Mouse (Mus musculus) cortical plate, adult 2 months (tissue): ENCODE results near the gene Ipo11.

Experiments used
- CTCF ChIP-seq: fragments of 200-500 bp; IDR thresholded peaks from 2 replicates; pipeline ENCODE4 v1.5.1; 2011; ENCODE audit warnings: mild to moderate bottlenecking, control low read depth, low read length; ENCODE audit not compliant: insufficient read depth; ENCODE audit errors: extremely low read depth
- POLR2A ChIP-seq: fragments of 200-500 bp; IDR thresholded peaks from 2 replicates; pipeline ENCODE4 v1.6.1; 2011; ENCODE audit warnings: mild to moderate bottlenecking, low read length, control low read depth; ENCODE audit not compliant: insufficient read depth; ENCODE audit errors: extremely low read depth

GRCm38 (mm10) chr13:106904637-106905036 lies 32.1 kb downstream of the Ipo11 start:
- TF ChIP-seq CTCF (no peak), POLR2A (no peak)
